Mouse (Mus musculus) lung, embryonic 16.5 days (tissue): ENCODE measurements at regions not wholly inside any gene's neighbourhood (a gene's known extent, or its start where the extent isn't known, plus 50 kb on each side); places are given as distances from the start of the nearest gene placed in this dataset.

Experiments used
- ATAC-seq: fragments of 200-750 bp; cut with Nextera tagmentation; 2 replicates; pipeline ENCODE4 v1.8.0; 2017; ENCODE audit warnings: low read depth, mild to moderate bottlenecking, moderate library complexity
- H3K27ac ChIP-seq: fragments of 300-500 bp; sonication (generic); 2 replicates; pipeline ENCODE4 v1.5.1; 2014; ENCODE audit warnings: mild to moderate bottlenecking, control low read depth, low read length
- H3K27me3 ChIP-seq: fragments of 300-500 bp; sonication (generic); 2 replicates; pipeline ENCODE4 v1.6.1; 2014; ENCODE audit warnings: low read depth, low read length, mixed read lengths; ENCODE audit not compliant: control insufficient read depth, insufficient read depth
- H3K36me3 ChIP-seq: fragments of 300-500 bp; sonication (generic); 2 replicates; pipeline ENCODE4 v1.6.1; 2014; ENCODE audit warnings: low read length; ENCODE audit not compliant: control insufficient read depth, insufficient read depth
- H3K4me1 ChIP-seq: fragments of 300-500 bp; sonication (generic); replicated peaks from 2 replicates; pipeline ENCODE4 v1.6.1; 2014; ENCODE audit warnings: low read length, mixed read lengths; ENCODE audit not compliant: control insufficient read depth, insufficient read depth
- H3K4me2 ChIP-seq: fragments of 300-500 bp; sonication (generic); 2 replicates; pipeline ENCODE4 v1.6.1; 2014; ENCODE audit warnings: low read depth, low read length, control low read depth
- H3K4me3 ChIP-seq: fragments of 300-500 bp; sonication (generic); 2 replicates; pipeline ENCODE4 v1.5.1; 2014; ENCODE audit warnings: mild to moderate bottlenecking, low read length, control low read depth
- H3K9ac ChIP-seq: fragments of 300-500 bp; sonication (generic); 2 replicates; pipeline ENCODE4 v1.6.1; 2014; ENCODE audit warnings: low read length, control low read depth
- H3K9me3 ChIP-seq: fragments of 300-500 bp; sonication (generic); 2 replicates; pipeline ENCODE4 v1.6.1; 2016; ENCODE audit warnings: low read length; ENCODE audit not compliant: control insufficient read depth
- WGBS: fragments of 180-500 bp; shearing (Covaris S2); extraction: QIAGEN DNeasy Blood & Tissue Kit; methylation state at CpG from one replicate; pipeline ENCODE4 v1.1.7; 2014; 5-methylcytosine and 5-hydroxymethylcytosine counted together

DNA sequence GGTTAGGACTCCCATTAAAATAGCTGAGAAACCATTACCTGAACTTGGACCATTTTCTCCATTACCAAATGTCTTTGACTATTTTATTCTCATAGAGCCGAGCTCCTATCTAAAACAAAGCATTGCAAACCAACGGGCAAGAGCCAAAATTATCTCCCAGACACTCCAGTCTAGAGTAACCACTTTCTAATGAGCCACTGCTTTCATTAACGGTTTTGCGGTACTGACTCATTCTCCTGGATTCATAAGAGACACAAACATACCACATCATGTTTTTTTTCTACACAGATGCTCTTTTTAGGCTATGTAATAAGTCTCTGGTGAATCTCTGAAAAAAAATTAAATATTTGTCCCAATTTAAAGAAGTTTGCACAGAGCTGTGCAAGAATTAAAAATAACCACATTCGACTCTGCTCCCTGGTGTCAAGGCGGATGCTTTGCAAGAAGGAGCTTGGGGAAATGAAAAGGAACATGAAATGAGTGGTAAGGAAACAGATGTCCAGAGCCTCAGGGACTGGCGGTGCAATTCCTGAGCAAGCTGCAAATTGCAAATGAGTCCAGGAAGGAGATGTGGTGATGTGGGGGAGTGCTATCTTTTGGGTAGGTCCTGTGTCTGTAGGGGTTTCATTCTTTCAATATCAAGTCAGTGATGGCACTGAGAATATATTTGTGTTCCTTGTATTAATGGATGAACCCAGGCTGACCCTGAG, 143.8 kb upstream of the Phactr1 start:
- peaks cover 3% of the 10 kb centered on the region for H3K9me3 ChIP-seq
- 65% methylated on average over 7 of the region's 7 CpGs for WGBS
- no peak overlapping the region for H3K4me3 ChIP-seq
- no peaks in the 10 kb centered on the region for H3K27me3 ChIP-seq
- H3K9ac ChIP-seq, result no peak overlapping the region
- no peak overlapping the region for H3K4me2 ChIP-seq
- no peaks in the 10 kb centered on the region for H3K4me1 ChIP-seq
- no peak for ATAC-seq
- H3K27ac ChIP-seq, result no peak overlapping the region
- H3K36me3 ChIP-seq, result no peaks in the 10 kb centered on the region

DNA sequence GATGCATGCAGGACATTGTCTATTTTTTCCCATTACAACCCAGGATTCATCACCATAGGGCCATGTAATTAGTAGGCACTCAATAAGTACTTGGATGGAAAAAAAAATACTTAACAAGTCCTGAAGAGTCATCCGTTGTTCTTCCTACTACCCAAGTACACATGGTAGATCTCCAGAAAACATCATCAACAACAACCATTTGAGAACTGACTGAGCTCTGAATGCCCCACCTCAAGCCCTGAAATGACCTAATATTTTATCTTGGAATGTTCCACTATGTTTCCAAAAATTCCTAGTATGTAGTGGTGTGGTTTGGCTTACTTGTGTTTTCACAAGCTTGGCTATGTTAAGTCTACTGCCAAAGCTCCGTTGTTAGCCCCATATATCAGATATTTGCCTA, 142.4 kb upstream of the Phactr1 start:
- 73% methylated on average over 2 of the region's 2 CpGs for WGBS
- no peak overlapping the region for H3K9ac ChIP-seq
- no peaks in the 10 kb centered on the region for H3K36me3 ChIP-seq
- no peak overlapping the region for H3K4me3 ChIP-seq
- H3K4me1 ChIP-seq, result no peaks in the 10 kb centered on the region
- H3K9me3 ChIP-seq, result peaks cover 3% of the 10 kb centered on the region
- ATAC-seq, result no peak
- H3K27me3 ChIP-seq, result no peaks in the 10 kb centered on the region
- no peak overlapping the region for H3K4me2 ChIP-seq
- H3K27ac ChIP-seq, result no peak overlapping the region

DNA sequence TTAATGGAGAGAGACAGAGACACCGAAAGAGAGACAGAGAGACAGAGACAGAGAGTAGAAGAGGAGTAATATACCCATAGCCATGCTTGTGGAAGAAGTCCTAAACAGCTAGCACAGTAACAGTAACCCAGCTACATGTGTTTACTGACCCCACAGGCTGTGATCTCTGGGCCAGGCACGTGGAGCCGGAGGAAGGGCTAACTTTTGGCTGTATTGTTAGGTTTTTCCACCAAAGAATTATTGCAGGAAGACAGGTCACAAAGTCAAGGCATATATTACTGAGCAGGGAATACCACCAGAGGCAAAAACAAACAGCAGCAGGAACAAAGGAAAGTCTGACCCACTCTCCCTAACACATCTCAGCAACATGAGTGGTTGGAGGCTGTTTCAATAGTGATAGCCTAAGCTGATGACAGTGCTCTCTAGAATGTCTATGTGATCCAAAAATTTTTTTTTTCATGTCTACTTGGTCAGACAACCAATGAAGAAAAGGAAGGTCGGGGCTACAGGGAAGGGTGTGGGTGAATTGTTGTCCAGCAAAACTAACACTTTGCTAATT, 135.8 kb upstream of the Phactr1 start:
- H3K27me3 ChIP-seq, result no peaks in the 10 kb centered on the region

GRCm38 (mm10) chr13:42546389-42546788, 134.0 kb upstream of the Phactr1 start:
- Histone ChIP-seq H3K9me3 (no peaks in the 10 kb centered on the region), H3K4me1 (0 out of 2 replicates have a peak, but pooled peaks cover 6% of the 10 kb centered on the region), H3K36me3 (no peaks in the 10 kb centered on the region), H3K4me3 (no peak overlapping the region), H3K9ac (no peak overlapping the region), H3K27ac (no peak overlapping the region), H3K4me2 (no peak overlapping the region), H3K27me3 (no peaks in the 10 kb centered on the region)
- 44% methylated on average over 4 of the region's 4 CpGs for WGBS
- no peak for ATAC-seq

More for the DNA sequence above, 135.8 kb upstream of the Phactr1 start:
- H3K27ac ChIP-seq, result no peak overlapping the region
- no peaks in the 10 kb centered on the region for H3K36me3 ChIP-seq
- peaks cover 3% of the 10 kb centered on the region for H3K9me3 ChIP-seq
- no peak for ATAC-seq
- 49% methylated on average over 4 of the region's 4 CpGs for WGBS
- no peak overlapping the region for H3K4me2 ChIP-seq
- H3K4me3 ChIP-seq, result no peak overlapping the region
- 0 out of 2 replicates have a peak, but pooled peaks cover 6% of the 10 kb centered on the region for H3K4me1 ChIP-seq
- H3K9ac ChIP-seq, result no peak overlapping the region

- ATAC-seq, result no peak
- Histone ChIP-seq H3K27ac (no peak overlapping the region), H3K36me3 (no peaks in the 10 kb centered on the region), H3K4me3 (no peak overlapping the region), H3K9me3 (no peaks in the 10 kb centered on the region), H3K27me3 (no peaks in the 10 kb centered on the region), H3K4me1 (0 out of 2 replicates have a peak, but pooled peaks cover 6% of the 10 kb centered on the region), H3K9ac (no peak overlapping the region), H3K4me2 (no peak overlapping the region)
- WGBS, result 67% methylated on average over 10 of the region's 10 CpGs
Observed at GRCm38 (mm10) chr13:42546851-42547250, 133.6 kb upstream of the Phactr1 start.

DNA sequence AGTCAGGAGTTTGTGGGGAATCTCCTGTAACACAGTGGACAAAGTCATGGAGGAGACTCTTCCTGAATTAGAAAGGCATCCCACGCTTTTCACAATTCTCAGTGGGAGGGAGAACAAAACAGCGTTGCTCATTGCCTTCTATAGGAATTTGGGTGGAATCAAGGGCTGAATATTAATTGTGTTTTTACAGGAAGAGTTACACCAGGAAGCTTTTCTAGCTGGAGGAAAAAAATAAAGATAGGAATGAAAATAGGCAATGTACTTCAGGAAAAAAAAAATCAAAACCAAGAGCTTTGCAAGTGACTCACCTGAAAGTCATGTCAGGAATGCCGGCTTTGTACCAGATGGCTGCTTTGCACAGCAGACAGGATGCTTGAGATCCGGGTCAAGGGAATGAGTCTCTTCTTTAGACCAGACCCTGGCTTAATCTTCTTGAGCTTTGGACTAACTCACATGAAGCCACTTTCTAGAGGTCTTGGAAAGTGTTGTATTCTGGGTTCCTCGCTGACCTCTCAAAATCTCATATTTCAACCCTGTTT, 131.3 kb upstream of the Phactr1 start:
- no peak overlapping the region for H3K4me2 ChIP-seq
- H3K36me3 ChIP-seq, result no peaks in the 10 kb centered on the region
- H3K9ac ChIP-seq, result no peak overlapping the region
- H3K4me3 ChIP-seq, result no peak overlapping the region
- 50% methylated on average over 5 of the region's 5 CpGs for WGBS
- H3K27ac ChIP-seq, result no peak overlapping the region
- H3K27me3 ChIP-seq, result no peaks in the 10 kb centered on the region
- H3K4me1 ChIP-seq, result 0 out of 2 replicates have a peak, but pooled peaks cover 6% of the 10 kb centered on the region
- H3K9me3 ChIP-seq, result no peaks in the 10 kb centered on the region
- no peak for ATAC-seq

DNA sequence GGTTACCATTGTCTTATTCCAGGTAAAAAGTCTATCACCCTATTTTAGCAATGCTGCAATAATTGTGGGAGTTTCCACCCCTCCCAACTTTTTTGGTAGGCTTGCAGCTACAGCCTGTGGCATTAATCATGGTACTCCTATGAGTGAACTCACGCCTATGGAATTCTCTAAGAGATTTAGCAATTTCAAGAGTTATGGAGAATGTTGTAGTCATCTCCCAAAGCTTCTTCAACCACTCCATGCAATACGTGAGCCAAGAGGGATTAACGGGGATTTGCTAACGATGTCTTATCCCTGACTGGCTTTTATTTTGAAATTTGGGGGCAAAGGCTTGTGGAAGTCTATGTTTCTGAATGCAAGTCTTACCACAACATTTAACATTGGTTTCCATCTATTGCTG, 125.5 kb upstream of the Phactr1 start:
- Histone ChIP-seq H3K9me3 (no peaks in the 10 kb centered on the region), H3K4me2 (no peak overlapping the region), H3K9ac (no peak overlapping the region), H3K27ac (no peak overlapping the region), H3K4me3 (no peak overlapping the region), H3K4me1 (no peaks in the 10 kb centered on the region), H3K27me3 (no peaks in the 10 kb centered on the region), H3K36me3 (no peaks in the 10 kb centered on the region)
- ATAC-seq, result no peak
- 82% methylated on average over 4 of the region's 4 CpGs for WGBS

DNA sequence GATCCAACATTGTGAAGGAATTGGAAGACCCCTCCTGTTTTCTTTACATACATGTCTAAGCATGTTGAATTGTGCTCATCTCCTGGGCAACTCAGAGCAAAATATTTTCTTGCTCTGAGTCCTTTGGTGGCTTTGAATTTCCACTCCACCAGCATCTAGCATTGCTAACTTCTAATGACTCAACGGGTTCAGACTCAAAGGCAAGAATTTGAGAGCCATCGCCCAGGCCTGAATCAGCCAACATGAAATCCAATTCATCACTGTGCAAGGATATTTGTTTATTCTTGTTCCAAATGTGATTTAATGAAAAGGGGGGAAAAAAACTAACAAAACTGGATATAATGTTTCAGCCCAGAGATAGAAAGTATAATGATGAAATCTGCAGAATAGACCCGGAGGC, 121.9 kb upstream of the Phactr1 start:
- Histone ChIP-seq H3K27me3 (no peaks in the 10 kb centered on the region), H3K9me3 (no peaks in the 10 kb centered on the region), H3K27ac (no peak overlapping the region), H3K4me2 (no peak overlapping the region), H3K36me3 (no peaks in the 10 kb centered on the region), H3K4me1 (no peaks in the 10 kb centered on the region), H3K9ac (no peak overlapping the region), H3K4me3 (no peak overlapping the region)
- no peak for ATAC-seq
- WGBS, result 88% methylated on average over 3 of the region's 3 CpGs

DNA sequence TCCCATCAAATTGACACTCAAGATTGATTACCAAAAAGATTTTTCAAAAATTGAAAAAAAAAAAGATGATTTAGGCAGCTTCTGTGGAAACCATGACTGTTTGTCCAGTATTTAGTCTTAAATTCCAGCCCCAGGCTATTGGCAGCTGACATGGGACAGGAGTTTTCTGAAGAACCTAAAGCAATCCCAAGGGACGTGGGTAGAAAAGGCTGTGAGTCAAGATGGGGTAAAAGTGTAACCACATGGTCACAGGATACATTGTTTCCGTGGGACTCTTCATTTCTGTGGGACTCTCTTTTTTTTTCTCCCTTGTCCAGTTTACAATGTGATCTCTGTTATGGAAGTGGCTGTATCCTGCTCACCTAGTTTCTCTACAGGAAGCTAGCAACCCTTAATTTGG, 119.0 kb upstream of the Phactr1 start:
- H3K9ac ChIP-seq, result no peak overlapping the region
- 61% methylated on average over 2 of the region's 2 CpGs for WGBS
- no peak for ATAC-seq
- no peaks in the 10 kb centered on the region for H3K4me1 ChIP-seq
- no peak overlapping the region for H3K4me2 ChIP-seq
- H3K27ac ChIP-seq, result no peak overlapping the region
- H3K4me3 ChIP-seq, result no peak overlapping the region
- no peaks in the 10 kb centered on the region for H3K27me3 ChIP-seq
- no peaks in the 10 kb centered on the region for H3K36me3 ChIP-seq
- no peaks in the 10 kb centered on the region for H3K9me3 ChIP-seq
